Mouse (Mus musculus): Measurements from ENCODE around the gene Slc6a18.
A peak's percentile ranks its signal among the peaks of the same experiment; 100 is the strongest.
"Not testable (repeated sequence)": the region's sequence is repeated elsewhere in the genome, so short reads cannot be mapped to it uniquely, and the experiment has no call there.

The Slc6a18 gene

GRCm38 (mm10) chr13:73677853-73678252, at the start of gene Slc6a18:
Slc6a18 (minus strand) TSS chr13:73678023.
- no peak for DNase-seq (ENCODE audit: extremely low spot score, low spot score)

DNA sequence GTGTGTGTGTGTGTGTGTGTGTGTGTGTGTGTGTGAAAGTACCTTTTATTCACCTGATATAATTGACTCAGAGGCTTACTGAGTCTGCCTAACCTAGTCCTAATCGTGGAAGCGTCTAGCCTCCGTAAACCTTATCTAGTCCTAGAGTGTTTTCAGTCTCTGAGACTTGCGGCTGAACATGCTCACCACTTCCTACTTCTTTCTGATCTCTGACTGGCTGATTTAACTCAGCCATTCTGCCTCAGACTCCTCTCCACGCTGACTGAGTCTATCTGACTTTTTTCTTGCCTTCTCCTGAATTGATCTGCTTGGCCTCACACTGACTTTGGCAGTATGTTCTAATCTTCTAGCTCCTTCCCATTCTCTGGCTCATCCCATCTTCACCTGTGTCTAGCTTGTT, 47.5 kb upstream of the Slc6a18 start:
- no peak for DNase-seq (ENCODE audit: extremely low spot score, low spot score)

DNA sequence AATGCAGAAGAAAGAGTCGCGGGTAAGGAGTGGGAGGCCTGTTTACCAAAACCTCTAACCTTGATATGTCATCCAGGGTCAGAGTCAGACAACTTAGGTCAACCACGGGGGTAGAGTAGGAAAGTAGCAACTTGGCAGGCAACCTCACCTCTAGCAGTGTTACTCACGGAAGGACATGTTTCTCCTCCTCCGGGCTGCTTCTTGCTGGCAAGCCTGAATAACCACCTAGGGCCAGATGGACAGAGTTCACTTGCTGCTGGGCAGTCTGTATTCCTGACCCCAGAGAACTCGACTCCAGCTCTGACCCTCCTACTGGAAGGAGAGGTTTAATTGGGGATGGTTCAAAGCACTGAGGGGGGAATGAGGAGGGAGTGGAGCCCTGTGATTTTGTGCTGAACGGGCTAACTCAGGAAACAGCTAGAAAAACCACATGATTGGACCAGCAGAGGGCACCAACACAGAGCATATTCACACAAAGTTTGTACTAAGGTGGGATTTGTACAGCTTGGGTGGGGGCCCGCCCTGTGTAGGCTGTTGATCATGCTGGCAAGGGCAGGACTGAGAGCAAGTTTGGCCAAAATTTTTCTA, 45.4 kb upstream of the Slc6a18 start:
- DNase-seq (ENCODE audit: extremely low spot score, low spot score): peak; percentile 35

- no peak for DNase-seq (ENCODE audit: extremely low spot score, low spot score)
These were observed 42.4 kb upstream of the Slc6a18 start for GRCm38 (mm10) chr13:73720241-73720640.

GRCm38 (mm10) chr13:73718225-73718624, 40.4 kb upstream of the Slc6a18 start:
- peak; percentile 88 for DNase-seq (ENCODE audit: extremely low spot score, low spot score)

DNA sequence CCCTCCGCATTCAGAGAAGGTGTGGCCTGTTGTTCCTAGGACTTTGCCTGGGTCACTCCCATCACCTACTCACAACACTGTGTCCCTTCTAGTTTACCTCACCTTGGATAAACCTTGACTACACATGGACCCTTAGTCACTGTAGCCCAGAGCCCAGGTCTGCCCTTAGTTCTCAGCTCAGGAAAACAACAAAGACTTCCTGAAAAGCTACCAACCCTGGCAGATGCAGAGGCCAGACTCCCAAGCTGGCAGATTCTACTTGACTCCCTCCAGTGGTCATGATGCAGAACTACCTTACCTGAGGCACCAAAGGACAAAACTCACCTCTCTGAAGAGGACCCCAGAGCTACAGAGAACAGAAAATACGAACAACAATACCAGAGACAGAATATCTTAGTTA, 36.2 kb upstream of the Slc6a18 start:
- DNase-seq (ENCODE audit: extremely low spot score, low spot score): no peak

GRCm38 (mm10) chr13:73713204-73713603, 35.4 kb upstream of the Slc6a18 start:
- DNase-seq (ENCODE audit: extremely low spot score, low spot score): no peak

GRCm38 (mm10) chr13:73712228-73712627, 34.4 kb upstream of the Slc6a18 start:
- no peak for DNase-seq (ENCODE audit: extremely low spot score, low spot score)

GRCm38 (mm10) chr13:73711803-73712202, 34.0 kb upstream of the Slc6a18 start:
- DNase-seq (ENCODE audit: extremely low spot score, low spot score): no peak

DNA sequence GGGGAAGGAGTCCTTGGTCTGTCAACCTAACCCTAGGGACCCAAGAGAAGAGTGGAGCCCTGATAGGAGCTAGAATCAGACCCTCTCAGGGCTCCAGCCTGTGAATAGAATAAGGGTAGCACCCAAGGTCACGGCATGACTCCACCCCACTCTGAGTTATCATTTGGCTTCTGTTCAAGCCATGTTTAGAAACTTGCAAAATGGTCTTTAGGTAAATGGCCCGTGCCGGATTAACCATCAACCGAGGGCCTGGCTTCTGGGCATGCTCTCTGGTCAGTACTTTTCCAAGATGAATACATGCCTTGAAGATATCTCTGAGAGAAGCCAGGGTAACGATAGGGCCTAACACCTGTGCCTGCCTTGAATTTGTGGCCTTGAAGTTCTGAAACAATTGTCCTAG, 33.4 kb upstream of the Slc6a18 start:
- no peak for DNase-seq (ENCODE audit: extremely low spot score, low spot score)

DNA sequence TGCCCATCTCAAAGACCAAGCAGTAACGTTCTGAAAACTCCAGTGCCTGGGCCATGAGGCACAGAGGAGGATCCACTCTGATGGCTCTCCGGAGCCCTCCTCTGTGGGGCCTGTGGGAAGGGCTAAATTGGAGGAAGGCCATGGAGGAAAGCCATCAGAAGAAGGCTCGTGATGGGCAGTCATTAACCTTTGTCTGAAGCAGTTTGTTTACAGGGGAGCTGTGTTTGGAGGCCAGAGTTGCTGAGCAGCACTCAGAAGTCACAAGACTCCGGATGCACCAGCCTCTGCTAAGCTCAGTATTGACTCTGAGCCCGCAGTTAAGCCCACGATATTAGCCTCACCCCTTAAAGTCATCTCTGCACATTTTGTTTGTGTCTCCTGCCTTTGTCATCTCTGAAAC, 31.7 kb upstream of the Slc6a18 start:
- DNase-seq (ENCODE audit: extremely low spot score, low spot score): no peak

DNA sequence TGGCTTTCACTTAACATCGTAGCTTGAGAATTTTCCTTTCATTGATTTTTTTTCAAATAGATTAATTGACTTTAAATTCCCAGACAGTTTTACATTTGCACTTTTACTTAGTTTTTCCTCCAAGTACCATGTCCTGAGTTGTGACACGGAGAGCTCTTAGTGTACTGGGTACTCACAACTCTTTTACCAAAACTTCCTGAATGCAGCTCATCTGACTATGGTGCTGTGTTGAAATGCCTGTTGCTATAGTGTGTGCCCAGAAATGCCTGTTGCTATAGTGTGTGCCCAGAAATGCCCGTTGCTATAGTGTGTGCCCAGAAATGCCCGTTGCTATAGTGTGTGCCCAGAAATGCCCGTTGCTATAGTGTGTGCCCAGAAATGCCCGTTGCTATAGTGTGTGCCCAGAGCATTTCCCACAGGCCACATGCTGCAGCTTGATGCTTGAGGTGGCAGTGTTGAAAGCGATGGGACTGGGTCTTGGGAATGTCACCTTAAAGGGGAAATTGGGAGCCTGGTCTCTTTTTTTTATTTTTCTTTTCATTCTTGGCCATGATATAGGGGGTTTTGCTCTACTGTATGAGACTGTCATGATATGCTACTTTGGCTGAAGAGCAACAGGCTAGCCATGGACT, 27.0 kb upstream of the Slc6a18 start, which contains the start of gene Slc6a19:
Gene Slc6a19, minus strand, starts transcription at position 172 of the 632 bp plus-strand sequence.
- DNase-seq (ENCODE audit: extremely low spot score, low spot score): no peak

DNA sequence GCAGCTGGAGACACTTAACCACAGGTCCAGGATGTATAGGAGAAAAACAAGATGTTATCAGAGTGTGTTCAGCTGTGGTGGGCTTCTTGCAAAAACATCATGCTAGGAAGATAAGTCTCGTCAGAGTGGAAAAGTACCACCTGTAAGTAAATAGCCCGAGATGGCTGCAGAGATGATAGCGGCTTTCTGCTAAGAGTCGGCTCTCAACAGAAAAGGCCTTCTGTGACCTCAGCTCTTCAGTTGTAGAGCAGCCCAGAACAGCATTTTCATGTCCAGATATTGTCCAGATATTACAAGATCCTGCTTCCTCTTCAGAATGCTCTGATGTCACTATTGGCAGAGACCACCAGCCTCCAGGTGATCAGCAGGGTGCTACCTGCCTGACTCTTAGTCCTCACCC, 25.7 kb upstream of the Slc6a18 start:
- not testable (repeated sequence) for DNase-seq (ENCODE audit: extremely low spot score, low spot score)

DNA sequence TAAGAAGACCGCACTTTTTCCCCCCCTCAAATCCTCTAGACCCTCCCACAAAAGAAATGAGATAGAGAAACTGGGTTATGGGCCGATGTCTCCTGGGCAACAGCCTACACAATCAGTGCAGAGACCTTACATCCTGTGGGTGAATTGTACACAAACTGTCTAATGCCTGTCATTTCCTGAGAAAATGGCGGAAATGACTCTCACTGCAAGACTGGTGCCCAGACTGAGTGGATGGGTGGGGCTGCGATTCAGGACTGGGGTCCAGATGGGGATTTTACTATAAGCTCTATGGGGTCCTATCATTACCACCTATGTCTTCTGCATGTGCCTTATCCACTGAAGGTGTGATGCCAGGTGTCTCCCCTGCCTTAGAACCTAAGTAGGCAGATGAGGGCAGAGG, 25.0 kb upstream of the Slc6a18 start:
- no peak for DNase-seq (ENCODE audit: extremely low spot score, low spot score)

GRCm38 (mm10) chr13:73701161-73701883, 23.5 kb upstream of the Slc6a18 start:
- no peak for DNase-seq (ENCODE audit: extremely low spot score, low spot score)

DNA sequence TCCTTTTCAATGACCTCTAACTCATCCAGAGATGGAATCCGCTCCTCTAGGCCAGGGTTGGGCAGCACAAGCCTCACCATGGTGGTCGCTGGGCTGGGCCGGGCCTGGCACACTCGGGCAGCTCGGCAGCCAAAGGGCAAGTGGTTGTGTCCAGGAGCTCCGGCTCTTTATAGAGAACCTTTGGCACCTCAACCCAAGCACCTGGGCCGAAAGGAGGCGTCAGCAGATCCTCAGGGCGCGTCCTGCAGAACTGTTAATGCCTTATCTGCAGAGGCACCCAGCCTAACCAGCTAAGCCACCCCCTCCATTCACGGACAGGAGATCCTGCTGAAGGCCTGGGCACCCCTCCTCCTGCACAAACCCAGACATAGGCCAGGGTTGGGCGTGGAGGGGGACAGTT, 22.7 kb upstream of the Slc6a18 start:
- no peak for DNase-seq (ENCODE audit: extremely low spot score, low spot score)

GRCm38 (mm10) chr13:73699714-73700113, 21.9 kb upstream of the Slc6a18 start:
- no peak for DNase-seq (ENCODE audit: extremely low spot score, low spot score)

DNA sequence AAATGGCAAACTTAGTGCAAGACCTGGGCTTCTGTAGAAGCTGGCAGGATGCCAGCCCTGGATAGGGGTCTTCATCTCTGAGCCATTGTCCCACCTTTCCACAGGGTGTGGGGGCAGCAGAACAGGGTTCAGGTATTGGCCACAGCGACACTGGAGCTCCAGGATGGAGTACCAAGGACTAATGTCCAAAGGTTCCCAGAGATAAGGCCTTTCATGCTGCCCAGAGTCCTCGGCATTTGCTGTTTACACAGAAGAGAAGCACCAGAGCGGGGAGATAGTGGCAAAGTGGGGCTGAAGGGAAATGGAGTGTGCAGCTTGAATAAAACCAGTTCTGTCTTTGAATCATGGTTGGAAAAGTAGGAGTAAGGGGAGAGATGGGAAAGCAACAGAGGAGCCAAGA, 18.7 kb upstream of the Slc6a18 start:
- no peak for DNase-seq (ENCODE audit: extremely low spot score, low spot score)

DNA sequence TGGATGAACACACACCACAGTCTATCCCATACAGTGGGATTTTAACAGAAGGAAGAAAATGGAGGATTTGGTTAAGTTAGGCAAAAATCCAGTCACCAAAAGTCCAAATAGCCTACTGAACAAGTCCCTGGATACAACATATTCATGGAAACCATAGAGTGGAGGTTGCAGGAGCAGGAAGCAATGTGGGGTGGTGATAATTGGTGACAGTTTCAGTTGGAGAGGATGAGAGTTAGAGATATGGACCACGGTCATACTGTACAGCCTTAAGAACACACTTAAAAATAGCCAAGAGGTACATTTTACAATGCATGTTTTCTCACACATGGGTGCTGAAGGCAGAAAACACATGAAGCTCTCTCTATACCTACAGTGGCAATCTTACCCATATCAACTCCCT, 17.1 kb upstream of the Slc6a18 start:
- no peak for DNase-seq (ENCODE audit: extremely low spot score, low spot score)

- no peak for DNase-seq (ENCODE audit: extremely low spot score, low spot score)
These were observed 15.5 kb upstream of the Slc6a18 start for GRCm38 (mm10) chr13:73693333-73693732.

- peak; percentile 68 for DNase-seq (ENCODE audit: extremely low spot score, low spot score)
These were observed 14.5 kb upstream of the Slc6a18 start for GRCm38 (mm10) chr13:73692249-73692868.

DNA sequence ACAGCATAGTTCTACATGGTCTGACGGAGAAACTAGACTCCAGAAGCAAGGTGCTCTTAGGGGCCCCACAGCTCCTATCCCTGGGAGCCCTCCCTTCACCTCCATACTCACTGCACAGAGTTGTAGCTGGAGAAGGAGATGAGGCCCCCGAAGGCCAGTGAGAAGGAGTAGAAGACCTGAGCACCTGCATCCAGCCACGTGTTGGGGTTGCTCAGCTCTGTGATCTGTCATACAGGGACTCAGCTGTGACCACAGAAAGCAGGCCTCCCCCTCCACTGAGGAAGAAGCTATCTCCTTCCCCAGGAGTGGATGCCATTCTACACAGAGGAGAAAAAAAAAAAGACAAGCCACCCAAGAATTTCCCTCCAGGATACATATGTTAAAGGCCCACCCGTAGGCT, 11.1 kb upstream of the Slc6a18 start:
- no peak for DNase-seq (ENCODE audit: extremely low spot score, low spot score)
